Mouse (Mus musculus) heart, embryonic 16.5 days (tissue): ENCODE measurements around the gene Cdr2l. TPM values are rescaled to one million over a fixed set of nuclear protein-coding genes. Genes with fewer than 3 reads are reported as not detected.

Experiments
- ATAC-seq: fragments of 200-750 bp; cut with Nextera tagmentation; replicated peaks from 2 replicates; pipeline ENCODE4 v1.8.0; 2017; ENCODE audit warnings: moderate number of reproducible peaks; ENCODE audit not compliant: insufficient read depth, low FRiP score; ENCODE audit errors: extremely low read depth
- H3K27ac ChIP-seq: fragments of 300-500 bp; sonication (generic); 2 replicates; pipeline ENCODE4 v1.5.1; 2014; ENCODE audit warnings: mild to moderate bottlenecking, low read length, control low read depth, moderate library complexity
- H3K27me3 ChIP-seq: fragments of 300-500 bp; sonication (generic); 2 replicates; pipeline ENCODE4 v1.6.1; 2014; ENCODE audit warnings: low read length, mixed read lengths; ENCODE audit not compliant: control insufficient read depth, insufficient read depth
- H3K36me3 ChIP-seq: fragments of 300-500 bp; sonication (generic); 2 replicates; pipeline ENCODE4 v1.6.1; 2014; ENCODE audit not compliant: control insufficient read depth, insufficient read depth
- H3K4me1 ChIP-seq: fragments of 300-500 bp; sonication (generic); 2 replicates; pipeline ENCODE4 v1.6.1; 2014; ENCODE audit warnings: low read length, mixed read lengths; ENCODE audit not compliant: control insufficient read depth, insufficient read depth
- H3K4me2 ChIP-seq: fragments of 300-500 bp; sonication (generic); 2 replicates; pipeline ENCODE4 v1.6.1; 2014; ENCODE audit warnings: low read depth, mild to moderate bottlenecking, control low read depth, low read length
- H3K4me3 ChIP-seq: fragments of 300-500 bp; sonication (generic); 2 replicates; pipeline ENCODE4 v1.5.1; 2014; ENCODE audit warnings: mild to moderate bottlenecking, control low read depth, low read length
- H3K9ac ChIP-seq: fragments of 300-500 bp; sonication (generic); 2 replicates; pipeline ENCODE4 v1.6.1; 2014; ENCODE audit warnings: low read length, control low read depth
- H3K9me3 ChIP-seq: fragments of 300-500 bp; sonication (generic); replicated peaks from 2 replicates; pipeline ENCODE4 v1.6.1; 2016; ENCODE audit warnings: low read length; ENCODE audit not compliant: control insufficient read depth
- WGBS: fragments of 180-500 bp; shearing (Covaris S2); extraction: QIAGEN DNeasy Blood & Tissue Kit; methylation state at CpG from one replicate; pipeline ENCODE4 v1.1.7; 2014; 5-methylcytosine and 5-hydroxymethylcytosine counted together
- polyA plus RNA-seq: library from polyadenylated mRNA; unstranded; fragments of >200 nt; fragmentation: Nextera tagmentation; extraction: Ambion mirVana; gene quantifications from 2 replicates; pipeline ENCODE4 v1.2.1, GENCODE M21; 2015

Gene Cdr2l
- polyA plus RNA-seq, 1 experiment from 2014 or later, result 7.0 TPM

DNA sequence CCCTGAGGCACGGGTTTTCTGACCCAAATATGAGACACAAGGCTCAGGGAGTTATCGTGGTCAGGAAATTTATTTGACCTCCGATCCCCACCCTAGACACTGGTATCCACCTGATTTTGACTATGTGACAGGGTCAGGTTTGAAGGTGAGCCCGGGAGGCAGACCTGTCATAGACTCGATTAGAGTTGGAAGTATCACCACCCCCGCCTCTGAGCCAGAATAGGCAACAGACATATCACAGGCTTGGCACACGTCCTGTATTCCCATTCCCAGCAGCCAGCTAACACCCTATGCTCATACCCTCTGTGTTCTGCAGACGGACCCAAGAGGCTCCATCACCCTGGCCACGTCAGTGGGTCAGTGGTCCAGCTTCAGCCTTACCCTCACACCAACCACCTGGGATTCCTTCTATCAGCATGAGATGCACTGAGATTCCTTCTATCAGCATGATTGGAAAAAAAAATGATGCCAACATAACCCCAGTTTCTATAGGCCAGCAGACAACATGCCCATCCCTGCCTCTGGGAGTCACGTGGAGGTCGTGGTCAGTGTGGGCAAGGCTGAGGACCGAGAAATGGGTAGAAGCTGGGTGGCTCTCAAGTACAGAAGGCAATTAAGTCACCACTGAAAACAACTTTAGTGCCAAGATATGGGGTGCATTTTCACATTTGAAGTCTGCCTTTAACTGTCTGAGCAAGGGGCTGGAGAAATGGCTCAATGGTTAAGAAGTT lies 6.9 kb upstream of the Cdr2l start:
- peaks cover 2% of the 10 kb centered on the region; the same call in 1 of the 2 replicates for H3K9me3 ChIP-seq
- WGBS, result 45% methylated on average over 12 of the region's 12 CpGs
- peak overlapping the region; percentile 47 for H3K4me3 ChIP-seq
- peaks cover 24% of the 10 kb centered on the region for H3K27me3 ChIP-seq
- H3K4me2 ChIP-seq, result peak overlapping the region; percentile 71
- peaks cover 14% of the 10 kb centered on the region for H3K4me1 ChIP-seq
- no peaks in the 10 kb centered on the region for H3K36me3 ChIP-seq
- H3K27ac ChIP-seq, result peak overlapping the region; percentile 6
- peak overlapping the region; percentile 50 for H3K9ac ChIP-seq
- no peak; the same call in 1 of the 2 replicates for ATAC-seq

DNA sequence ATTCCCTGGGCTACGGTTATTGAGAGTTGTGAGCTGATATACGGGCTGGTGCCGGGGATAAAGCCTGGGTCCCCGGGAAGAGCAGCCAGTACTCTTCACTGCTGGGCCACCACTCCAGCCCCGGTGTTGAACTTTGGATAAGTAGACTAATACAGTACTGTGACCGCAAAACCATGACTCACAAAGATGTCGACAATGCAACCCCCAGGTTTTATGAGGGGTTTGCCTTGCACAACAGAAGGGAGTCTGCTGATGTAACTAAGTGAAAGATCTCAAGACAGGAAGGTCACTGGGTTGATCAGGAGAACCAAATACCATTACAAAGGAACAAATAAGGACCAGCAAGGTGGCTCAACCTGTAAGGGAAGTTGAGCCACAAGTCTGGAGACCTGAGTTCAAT lies 5.0 kb upstream of the Cdr2l start:
- H3K9ac ChIP-seq, result no peak overlapping the region
- H3K4me2 ChIP-seq, result no peak overlapping the region
- H3K27ac ChIP-seq, result no peak overlapping the region
- peaks cover 18% of the 10 kb centered on the region for H3K4me1 ChIP-seq
- no peak overlapping the region for H3K4me3 ChIP-seq
- 56% methylated on average over 7 of the region's 7 CpGs for WGBS
- ATAC-seq, result no peak
- H3K36me3 ChIP-seq, result no peaks in the 10 kb centered on the region
- H3K27me3 ChIP-seq, result peaks cover 11% of the 10 kb centered on the region
- peaks cover 2% of the 10 kb centered on the region; the same call in 1 of the 2 replicates for H3K9me3 ChIP-seq

DNA sequence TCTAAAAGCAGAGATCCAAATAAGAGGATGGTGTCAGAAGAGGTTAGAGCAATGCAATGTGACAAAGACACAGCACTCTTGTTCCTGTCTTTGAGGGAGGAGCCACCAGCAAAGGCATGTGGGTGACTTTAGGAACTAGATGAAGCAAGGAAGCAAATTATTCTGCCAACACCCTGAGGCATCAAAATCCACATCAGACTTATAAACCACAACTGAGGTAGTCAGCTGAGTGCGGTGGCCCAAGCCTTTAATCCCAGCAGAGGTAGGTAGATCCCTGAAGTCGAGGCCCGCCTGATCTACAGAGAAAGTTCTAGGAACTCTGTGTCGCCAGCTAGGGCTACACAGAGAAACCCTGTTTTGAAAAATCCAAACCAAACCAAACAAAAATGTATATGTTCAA lies 4.5 kb upstream of the Cdr2l start:
- Histone ChIP-seq H3K9ac (no peak overlapping the region), H3K4me3 (no peak overlapping the region), H3K4me1 (peaks cover 18% of the 10 kb centered on the region), H3K4me2 (no peak overlapping the region), H3K9me3 (peaks cover 2% of the 10 kb centered on the region; the same call in 1 of the 2 replicates), H3K36me3 (no peaks in the 10 kb centered on the region), H3K27ac (no peak overlapping the region), H3K27me3 (peaks cover 10% of the 10 kb centered on the region; the same call in 1 of the 2 replicates)
- ATAC-seq, result no peak
- 80% methylated on average over 4 of the region's 4 CpGs for WGBS

DNA sequence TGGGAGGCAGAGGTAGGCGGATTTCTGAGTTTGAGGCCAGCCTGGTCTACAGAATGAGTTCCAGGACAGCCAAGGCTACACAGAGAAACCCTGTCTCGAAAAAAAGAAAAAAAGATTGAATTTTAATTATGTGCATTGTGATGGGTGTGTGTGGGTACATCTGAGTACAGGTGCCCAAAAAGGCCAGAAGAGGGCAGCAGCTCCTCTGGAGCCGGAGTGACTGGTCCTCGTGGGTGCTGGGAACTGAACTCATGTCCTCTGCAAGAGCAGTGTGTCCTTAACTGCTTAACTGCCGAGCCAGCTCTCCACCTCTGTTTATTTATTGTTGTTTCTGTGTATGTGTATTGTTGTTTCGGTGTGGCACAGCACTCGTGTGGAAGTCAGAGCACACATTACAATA lies 3.9 kb upstream of the Cdr2l start:
- H3K36me3 ChIP-seq, result no peaks in the 10 kb centered on the region
- H3K9ac ChIP-seq, result no peak overlapping the region
- peaks cover 2% of the 10 kb centered on the region; the same call in 1 of the 2 replicates for H3K9me3 ChIP-seq
- H3K4me2 ChIP-seq, result no peak overlapping the region
- no peak for ATAC-seq
- H3K4me1 ChIP-seq, result peaks cover 24% of the 10 kb centered on the region
- 83% methylated on average over 7 of the region's 7 CpGs for WGBS
- peaks cover 7% of the 10 kb centered on the region; the same call in 1 of the 2 replicates for H3K27me3 ChIP-seq
- H3K4me3 ChIP-seq, result no peak overlapping the region
- H3K27ac ChIP-seq, result no peak overlapping the region

DNA sequence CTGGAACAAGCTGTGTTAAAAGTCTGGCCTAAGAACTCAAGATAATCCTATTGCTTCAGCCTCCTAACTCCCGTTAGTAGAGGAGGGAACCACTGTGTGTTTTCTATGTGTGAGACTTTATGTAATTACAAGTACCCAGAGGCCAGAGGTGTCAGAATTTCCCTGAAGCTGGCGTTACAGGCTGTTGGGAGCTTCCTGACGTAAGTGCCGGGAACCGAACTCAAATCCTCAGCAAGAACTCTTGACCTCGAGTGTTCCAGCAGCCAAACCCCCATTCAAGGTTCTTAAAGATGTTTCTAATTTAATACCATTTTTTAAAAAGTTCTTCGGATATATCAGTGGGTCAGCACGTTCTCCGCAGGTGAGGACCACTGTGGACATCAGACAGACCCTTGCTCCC lies 440 bp upstream of the Cdr2l start:
- Histone ChIP-seq H3K4me2 (peak overlapping the region; percentile 91), H3K4me1 (peaks cover 26% of the 10 kb centered on the region), H3K36me3 (no peaks in the 10 kb centered on the region), H3K27me3 (no peaks in the 10 kb centered on the region; the same call in 1 of the 2 replicates), H3K4me3 (peak overlapping the region; percentile 83), H3K9me3 (peaks cover 2% of the 10 kb centered on the region; the same call in 1 of the 2 replicates), H3K9ac (peak overlapping the region; percentile 60; the same call in 1 of the 2 replicates), H3K27ac (peak overlapping the region; percentile 66)
- 17% methylated on average over 9 of the region's 9 CpGs for WGBS
- ATAC-seq, result no peak

DNA sequence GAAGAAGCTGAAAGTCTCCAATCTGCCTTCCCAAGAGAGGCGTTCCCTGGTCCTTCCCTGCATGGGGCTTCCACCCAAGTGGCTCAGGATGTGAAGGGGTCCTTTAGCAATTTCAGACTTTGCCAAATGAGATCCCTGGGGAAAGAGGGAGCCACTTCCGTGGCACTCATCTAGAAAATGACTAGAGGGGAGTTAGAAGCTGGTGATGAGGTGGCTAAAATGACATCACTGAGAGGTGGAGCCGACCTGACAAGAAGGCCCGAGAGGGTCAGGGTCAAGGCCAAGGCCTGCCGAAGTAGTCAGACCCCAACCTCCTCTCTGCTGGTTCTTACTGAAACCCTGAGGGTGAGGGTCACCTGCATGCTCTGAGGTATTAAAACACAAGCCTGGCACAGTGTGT lies 1.2 kb downstream of the Cdr2l start:
- no peak overlapping the region for H3K27ac ChIP-seq
- H3K4me3 ChIP-seq, result peak overlapping the region; percentile 83
- H3K27me3 ChIP-seq, result no peaks in the 10 kb centered on the region; the same call in 1 of the 2 replicates
- peaks cover 1% of the 10 kb centered on the region; the same call in 1 of the 2 replicates for H3K9me3 ChIP-seq
- peak overlapping the region; percentile 91 for H3K4me2 ChIP-seq
- no peaks in the 10 kb centered on the region for H3K36me3 ChIP-seq
- no peak for ATAC-seq
- H3K9ac ChIP-seq, result peak overlapping the region; percentile 87
- H3K4me1 ChIP-seq, result peaks cover 26% of the 10 kb centered on the region
- 30% methylated on average over 5 of the region's 5 CpGs for WGBS

DNA sequence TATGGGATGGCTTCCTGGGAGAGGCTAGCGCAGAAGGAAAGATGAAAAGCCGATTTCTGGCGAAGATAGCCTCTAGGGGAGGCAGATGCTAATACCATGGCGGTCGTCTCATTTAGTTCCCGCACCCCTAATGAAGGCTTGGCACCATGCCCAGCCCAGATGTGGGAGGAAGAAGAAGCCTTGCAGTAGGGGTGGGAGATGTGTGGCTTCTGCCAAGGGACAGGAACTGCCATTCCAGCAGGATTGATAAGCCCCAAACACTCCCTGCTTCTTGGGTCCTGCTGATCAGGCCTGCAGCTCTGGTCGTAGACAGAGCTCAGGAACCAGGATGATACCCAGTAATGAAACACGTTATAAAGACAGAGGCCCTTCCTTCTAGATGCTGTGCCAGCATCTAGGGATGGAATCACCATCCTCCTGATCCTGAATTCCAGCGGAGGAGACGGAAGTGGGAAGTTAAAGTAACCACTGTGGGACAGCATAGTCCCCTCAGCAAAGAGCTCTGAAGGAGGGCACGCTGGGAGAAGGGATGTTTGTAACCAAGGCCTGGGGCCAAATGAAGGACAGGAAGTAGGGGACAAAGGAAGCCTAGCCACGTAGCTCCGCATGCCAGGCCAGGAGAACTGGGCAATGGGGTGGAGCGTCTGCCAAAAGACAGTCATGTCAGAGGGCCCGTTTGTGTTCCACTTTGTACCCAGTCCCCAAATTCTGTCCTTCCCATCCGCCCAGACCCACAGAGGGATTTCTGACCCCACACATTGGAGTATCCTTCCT lies 2.2 kb downstream of the Cdr2l start:
- peak overlapping the region; percentile 62 for H3K27ac ChIP-seq
- H3K4me1 ChIP-seq, result peaks cover 26% of the 10 kb centered on the region
- H3K9me3 ChIP-seq, result no peaks in the 10 kb centered on the region
- WGBS, result 54% methylated on average over 16 of the region's 16 CpGs
- peak overlapping the region; percentile 83 for H3K4me3 ChIP-seq
- H3K27me3 ChIP-seq, result no peaks in the 10 kb centered on the region; the same call in 1 of the 2 replicates
- H3K36me3 ChIP-seq, result no peaks in the 10 kb centered on the region
- H3K4me2 ChIP-seq, result peak overlapping the region; percentile 91
- 0 out of 2 replicates have a peak overlapping the region, but pooled peaks have one; percentile 30 for H3K9ac ChIP-seq
- ATAC-seq, result no peak

DNA sequence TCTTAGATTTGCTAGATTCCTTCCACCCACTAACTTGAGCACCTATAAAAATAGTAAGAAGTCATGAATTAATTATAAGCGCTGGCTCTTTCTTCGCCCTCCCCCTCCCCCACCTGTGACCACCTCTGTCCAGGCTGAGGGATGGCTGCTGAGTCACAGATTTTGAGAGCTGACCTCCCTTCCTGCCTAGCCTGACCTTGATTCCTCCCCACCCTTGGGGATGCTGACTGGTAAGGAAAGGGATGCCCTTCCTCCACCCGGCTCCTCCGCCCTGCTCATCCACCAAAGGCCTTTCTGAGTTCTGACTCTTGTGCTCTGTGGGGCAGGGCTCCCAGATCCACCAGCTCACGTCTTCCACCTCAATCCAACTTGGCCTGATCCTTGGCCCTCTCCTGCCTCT lies 2.9 kb downstream of the Cdr2l start:
- H3K36me3 ChIP-seq, result no peaks in the 10 kb centered on the region
- H3K4me2 ChIP-seq, result peak overlapping the region; percentile 91
- no peaks in the 10 kb centered on the region for H3K9me3 ChIP-seq
- 0 out of 2 replicates have a peak overlapping the region, but pooled peaks have one; percentile 22 for H3K9ac ChIP-seq
- H3K27ac ChIP-seq, result peak overlapping the region; percentile 62; the same call in 1 of the 2 replicates
- 74% methylated on average over 5 of the region's 5 CpGs for WGBS
- peaks cover 26% of the 10 kb centered on the region for H3K4me1 ChIP-seq
- ATAC-seq, result no peak
- H3K4me3 ChIP-seq, result no peak overlapping the region
- no peaks in the 10 kb centered on the region; the same call in 1 of the 2 replicates for H3K27me3 ChIP-seq
